Mouse (Mus musculus): Measurements from ENCODE around the gene Arpc1b. TPM values are rescaled to one million over a fixed set of nuclear protein-coding genes. Genes with fewer than 3 reads are reported as not detected.
A peak's percentile ranks its signal among the peaks of the same experiment; 100 is the strongest.
"Not testable (repeated sequence)": the region's sequence is repeated elsewhere in the genome, so short reads cannot be mapped to it uniquely, and the experiment has no call there.

The Arpc1b gene
- polyA plus RNA-seq, 1 experiment from 2014 or later = 132 TPM

DNA sequence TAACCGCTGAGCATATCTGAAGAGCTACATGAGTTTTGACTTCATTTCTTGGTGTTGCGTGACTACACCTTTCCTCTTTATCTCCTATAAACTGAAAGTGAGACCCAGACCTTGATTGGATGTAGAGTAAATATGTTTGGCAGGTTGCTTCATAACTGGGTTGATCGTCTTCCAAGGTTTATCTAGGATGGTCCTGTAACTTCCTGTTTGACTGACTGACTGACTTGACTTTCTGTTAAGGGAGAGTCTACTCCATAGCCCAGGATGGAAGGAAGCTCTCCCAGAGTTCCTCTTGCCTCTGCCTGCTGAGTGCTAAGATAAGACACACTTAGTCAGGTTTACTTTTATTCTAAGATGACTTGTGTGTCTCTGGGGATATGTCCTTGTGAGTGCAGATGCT lies 24.1 kb upstream of the Arpc1b start:
- H3K4me3 ChIP-seq = no peak overlapping the region
- no peaks in the 10 kb centered on the region for H3K27me3 ChIP-seq
- H3K4me2 ChIP-seq (replicated peaks) = no peak overlapping the region
- 92% methylated on average over 3 of the region's 3 CpGs for WGBS
- H3K9me3 ChIP-seq = no peaks in the 10 kb centered on the region
- no peak for ATAC-seq (ENCODE audit: insufficient number of reproducible peaks, insufficient read depth, low FRiP score, low TSS enrichment)
- H3K9ac ChIP-seq = no peak overlapping the region
- H3K4me1 ChIP-seq = peaks cover 3% of the 10 kb centered on the region
- H3K36me3 ChIP-seq = peaks cover 31% of the 10 kb centered on the region
- no peak overlapping the region for H3K27ac ChIP-seq

DNA sequence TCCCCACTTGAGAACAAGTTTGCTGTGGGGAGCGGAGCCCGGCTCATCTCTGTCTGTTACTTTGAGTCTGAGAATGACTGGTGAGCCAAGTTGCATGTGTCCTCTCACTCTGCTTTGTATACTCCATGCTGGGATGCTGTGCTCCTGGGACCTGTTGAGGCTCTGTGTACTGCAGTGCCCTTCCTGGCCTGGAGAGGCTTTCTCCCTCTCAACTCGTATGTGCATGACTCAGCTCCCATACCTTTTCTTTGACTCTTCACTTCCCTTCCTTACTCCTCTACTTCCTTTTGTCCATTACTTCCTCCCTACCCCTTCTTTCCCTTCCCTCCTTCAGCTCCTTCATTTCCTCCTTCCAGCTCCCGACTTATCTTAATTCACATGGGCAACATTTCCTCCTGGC lies 17.8 kb upstream of the Arpc1b start:
- H3K27ac ChIP-seq = no peak overlapping the region
- ATAC-seq (ENCODE audit: insufficient number of reproducible peaks, insufficient read depth, low FRiP score, low TSS enrichment) = no peak
- no peaks in the 10 kb centered on the region for H3K27me3 ChIP-seq
- no peak overlapping the region for H3K4me2 ChIP-seq (replicated peaks)
- H3K9me3 ChIP-seq = no peaks in the 10 kb centered on the region
- H3K36me3 ChIP-seq = peaks cover 89% of the 10 kb centered on the region
- H3K4me1 ChIP-seq = no peaks in the 10 kb centered on the region
- H3K9ac ChIP-seq = no peak overlapping the region
- 90% methylated on average over 4 of the region's 4 CpGs for WGBS
- no peak overlapping the region for H3K4me3 ChIP-seq

DNA sequence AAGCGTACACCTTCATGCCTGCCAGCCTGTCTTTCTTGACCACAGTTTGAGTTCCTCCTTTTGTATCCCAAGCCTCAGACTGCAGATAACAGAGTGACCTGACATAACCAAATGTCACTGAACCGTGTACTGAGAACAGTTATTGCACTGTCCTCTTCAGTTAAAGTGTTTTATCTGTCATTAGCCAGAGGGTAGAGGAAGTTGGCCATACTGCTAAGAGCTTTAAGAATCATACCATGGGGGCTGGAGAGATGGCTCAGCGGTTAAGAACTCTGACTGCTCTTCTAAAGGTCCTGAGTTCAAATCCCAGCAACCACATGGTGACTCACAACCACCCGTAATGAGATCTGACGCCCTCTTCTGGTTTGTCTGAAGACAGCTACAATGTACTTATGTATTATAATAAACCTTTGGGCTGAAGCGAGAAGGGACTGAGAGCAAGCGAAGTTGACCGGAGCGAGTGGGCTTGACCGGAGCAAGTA lies 15.6 kb upstream of the Arpc1b start:
- Histone ChIP-seq H3K27me3 (no peaks in the 10 kb centered on the region), H3K9me3 (no peaks in the 10 kb centered on the region), H3K4me1 (no peaks in the 10 kb centered on the region), H3K4me3 (no peak overlapping the region), H3K36me3 (peaks cover 90% of the 10 kb centered on the region), H3K27ac (no peak overlapping the region), H3K4me2 (replicated peaks) (no peak overlapping the region), H3K9ac (no peak overlapping the region)
- WGBS = 93% methylated on average over 10 of the region's 10 CpGs
- ATAC-seq (ENCODE audit: insufficient number of reproducible peaks, insufficient read depth, low FRiP score, low TSS enrichment) = no peak

DNA sequence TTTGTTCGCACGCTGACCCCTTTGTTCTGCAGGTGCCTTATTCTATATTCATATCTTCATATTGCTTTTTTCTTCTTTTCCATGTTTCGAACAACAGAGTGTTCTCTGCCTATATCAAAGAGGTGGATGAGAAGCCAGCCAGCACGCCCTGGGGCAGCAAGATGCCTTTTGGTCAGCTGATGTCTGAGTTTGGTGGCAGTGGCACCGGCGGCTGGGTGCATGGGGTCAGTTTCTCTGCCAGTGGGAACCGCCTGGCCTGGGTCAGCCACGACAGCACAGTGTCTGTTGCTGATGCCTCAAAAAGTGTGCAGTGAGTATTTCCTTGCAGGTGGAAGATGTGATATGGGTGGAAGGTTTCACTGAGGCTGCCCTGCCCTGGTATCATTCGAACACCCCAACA lies 13.1 kb upstream of the Arpc1b start:
- Histone ChIP-seq H3K9ac (no peak overlapping the region), H3K36me3 (peaks cover 97% of the 10 kb centered on the region), H3K4me3 (no peak overlapping the region), H3K27ac (no peak overlapping the region), H3K4me1 (no peaks in the 10 kb centered on the region), H3K4me2 (replicated peaks) (no peak overlapping the region), H3K27me3 (no peaks in the 10 kb centered on the region), H3K9me3 (no peaks in the 10 kb centered on the region)
- no peak for ATAC-seq (ENCODE audit: insufficient number of reproducible peaks, insufficient read depth, low FRiP score, low TSS enrichment)
- 94% methylated on average over 9 of the region's 9 CpGs for WGBS

DNA sequence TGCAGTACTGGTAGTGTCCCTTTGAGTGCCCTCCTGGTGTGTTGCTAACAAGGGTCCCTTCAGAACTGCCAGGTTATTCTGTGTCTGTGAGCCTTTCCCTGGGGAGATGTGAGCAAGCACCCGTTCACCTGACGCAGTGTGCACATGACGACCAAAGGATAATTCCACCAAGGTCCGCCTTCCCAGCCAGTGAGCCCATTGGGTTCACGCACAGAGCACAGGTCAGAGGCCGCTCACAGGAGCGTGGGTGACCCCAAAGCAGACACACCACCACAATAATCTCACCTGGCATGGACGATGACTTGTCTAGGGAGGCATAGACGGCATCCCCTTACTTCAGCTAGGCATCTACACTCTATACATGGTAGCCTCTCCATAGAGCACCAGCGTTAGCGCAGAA lies 12.6 kb upstream of the Arpc1b start:
- not testable (repeated sequence) for ATAC-seq (ENCODE audit: insufficient number of reproducible peaks, insufficient read depth, low FRiP score, low TSS enrichment); H3K4me3 ChIP-seq; H3K27ac ChIP-seq; H3K27me3 ChIP-seq; H3K9me3 ChIP-seq; H3K9ac ChIP-seq; H3K4me1 ChIP-seq; H3K4me2 ChIP-seq (replicated peaks)
- over 99% methylated on average over 11 of the region's 11 CpGs for WGBS
- H3K36me3 ChIP-seq = peaks cover 97% of the 10 kb centered on the region

DNA sequence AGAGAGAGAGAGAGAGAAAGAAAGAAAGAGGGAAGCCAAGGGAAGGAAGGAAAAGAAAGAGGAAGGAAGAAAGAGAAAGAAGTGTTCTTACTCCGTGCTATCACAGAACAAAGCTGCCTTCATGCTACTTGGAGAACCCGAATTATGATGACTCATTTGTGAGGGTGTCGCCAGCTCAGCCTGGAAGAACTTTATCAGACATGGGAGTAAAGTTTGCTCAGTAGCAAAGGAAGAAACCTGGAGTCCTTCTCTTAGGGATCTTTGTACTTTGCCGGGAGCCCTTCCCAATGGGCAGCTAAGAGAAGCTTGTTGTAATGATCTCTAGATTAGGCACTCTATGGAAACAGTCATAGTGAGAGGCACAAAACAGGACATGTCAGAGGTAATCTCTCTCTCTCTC lies 11.3 kb upstream of the Arpc1b start:
- Histone ChIP-seq H3K27ac (no peak overlapping the region), H3K9ac (no peak overlapping the region), H3K36me3 (peaks cover 97% of the 10 kb centered on the region), H3K9me3 (no peaks in the 10 kb centered on the region), H3K4me1 (no peaks in the 10 kb centered on the region), H3K4me3 (no peak overlapping the region), H3K4me2 (replicated peaks) (no peak overlapping the region), H3K27me3 (no peaks in the 10 kb centered on the region)
- WGBS = 90% methylated on average over 4 of the region's 4 CpGs
- no peak for ATAC-seq (ENCODE audit: insufficient number of reproducible peaks, insufficient read depth, low FRiP score, low TSS enrichment)

DNA sequence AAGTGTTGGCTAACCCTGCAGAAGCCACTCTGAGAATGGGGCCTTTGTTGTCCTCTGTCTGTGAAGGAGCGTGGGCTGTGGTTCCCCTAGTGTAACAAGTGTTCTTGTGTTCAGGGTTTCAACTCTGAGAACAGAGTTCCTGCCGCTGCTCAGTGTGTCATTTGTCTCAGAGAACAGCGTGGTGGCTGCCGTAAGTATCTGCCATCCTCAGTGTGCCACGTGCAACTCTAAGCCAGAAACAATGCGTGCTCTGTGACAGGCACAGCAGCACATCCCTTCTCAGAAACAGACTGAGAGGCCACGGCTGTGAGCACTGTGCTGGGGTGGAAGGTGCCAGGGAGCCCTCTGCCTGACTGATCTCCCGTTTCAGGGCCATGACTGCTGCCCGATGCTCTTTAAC lies 9.7 kb upstream of the Arpc1b start:
- no peaks in the 10 kb centered on the region for H3K4me1 ChIP-seq
- H3K9ac ChIP-seq = no peak overlapping the region
- H3K27ac ChIP-seq = no peak overlapping the region
- no peak overlapping the region for H3K4me2 ChIP-seq (replicated peaks)
- H3K9me3 ChIP-seq = no peaks in the 10 kb centered on the region
- peaks cover 96% of the 10 kb centered on the region for H3K36me3 ChIP-seq
- WGBS = 46% methylated on average over 9 of the region's 9 CpGs
- no peak overlapping the region for H3K4me3 ChIP-seq
- no peak for ATAC-seq (ENCODE audit: insufficient number of reproducible peaks, insufficient read depth, low FRiP score, low TSS enrichment)
- H3K27me3 ChIP-seq = no peaks in the 10 kb centered on the region

DNA sequence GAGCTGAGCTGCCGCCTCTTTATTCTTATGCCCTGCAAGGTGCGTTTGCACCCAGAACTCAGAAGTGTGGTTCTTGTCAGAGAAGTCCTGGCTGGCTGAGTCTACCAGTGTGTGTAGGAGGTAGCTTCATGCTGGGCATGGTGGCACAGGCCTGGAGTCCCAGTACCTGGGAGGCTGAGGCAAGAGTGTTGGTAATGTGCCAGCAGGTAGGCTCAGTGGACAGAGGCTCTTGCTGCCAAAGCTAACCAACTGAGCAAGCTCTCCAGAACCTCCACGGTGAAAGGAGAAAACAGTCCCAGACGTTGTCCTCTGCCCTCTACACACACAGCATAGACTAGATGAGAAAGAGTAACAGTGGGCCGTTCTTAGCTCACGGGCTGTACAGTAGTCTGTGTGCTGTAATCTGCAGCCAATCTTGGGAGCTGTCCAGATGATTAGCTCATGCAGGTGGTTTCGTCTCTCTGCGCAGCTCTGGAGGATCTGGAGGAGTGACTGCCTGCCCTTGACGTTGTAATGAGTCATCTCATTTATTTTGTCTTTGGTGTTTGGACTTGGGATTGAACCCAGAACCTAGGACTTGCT lies 8.2 kb upstream of the Arpc1b start:
- Histone ChIP-seq H3K4me2 (replicated peaks) (no peak overlapping the region), H3K4me1 (no peaks in the 10 kb centered on the region), H3K27ac (no peak overlapping the region), H3K27me3 (no peaks in the 10 kb centered on the region), H3K4me3 (no peak overlapping the region), H3K9me3 (no peaks in the 10 kb centered on the region), H3K9ac (no peak overlapping the region), H3K36me3 (peaks cover 96% of the 10 kb centered on the region)
- no peak for ATAC-seq (ENCODE audit: insufficient number of reproducible peaks, insufficient read depth, low FRiP score, low TSS enrichment)
- 93% methylated on average over 9 of the region's 9 CpGs for WGBS

DNA sequence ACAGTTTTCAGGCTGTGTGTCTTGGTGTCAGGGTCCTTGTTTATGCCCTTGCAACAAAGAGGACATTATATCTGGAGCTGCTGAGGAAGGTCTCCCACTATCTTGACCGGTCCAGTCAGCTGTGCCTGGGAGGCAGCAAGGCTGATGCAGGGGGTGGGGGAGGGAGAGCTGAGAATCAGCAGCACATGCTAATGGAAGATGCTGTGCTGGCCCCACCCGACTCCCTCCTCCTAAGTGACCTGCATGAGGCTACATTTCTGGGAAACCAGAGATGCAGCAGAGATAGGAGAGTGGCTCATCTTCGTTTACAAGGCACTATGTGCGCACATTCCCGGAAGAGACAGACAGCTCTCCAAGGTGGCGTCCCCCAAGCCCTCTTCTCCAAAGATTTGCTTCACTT lies 3.6 kb upstream of the Arpc1b start:
- peaks cover 55% of the 10 kb centered on the region for H3K36me3 ChIP-seq
- no peak overlapping the region for H3K27ac ChIP-seq
- no peaks in the 10 kb centered on the region for H3K9me3 ChIP-seq
- H3K4me2 ChIP-seq (replicated peaks) = no peak overlapping the region
- peaks cover 6% of the 10 kb centered on the region; the same call in 1 of the 2 replicates for H3K27me3 ChIP-seq
- no peak overlapping the region for H3K9ac ChIP-seq
- 81% methylated on average over 6 of the region's 6 CpGs for whole genome bisulfite sequencing
- 0 out of 2 replicates have a peak, but pooled peaks cover 11% of the 10 kb centered on the region for H3K4me1 ChIP-seq
- H3K4me3 ChIP-seq = no peak overlapping the region
- ATAC-seq (ENCODE audit: insufficient number of reproducible peaks, insufficient read depth, low FRiP score, low TSS enrichment) = no peak

DNA sequence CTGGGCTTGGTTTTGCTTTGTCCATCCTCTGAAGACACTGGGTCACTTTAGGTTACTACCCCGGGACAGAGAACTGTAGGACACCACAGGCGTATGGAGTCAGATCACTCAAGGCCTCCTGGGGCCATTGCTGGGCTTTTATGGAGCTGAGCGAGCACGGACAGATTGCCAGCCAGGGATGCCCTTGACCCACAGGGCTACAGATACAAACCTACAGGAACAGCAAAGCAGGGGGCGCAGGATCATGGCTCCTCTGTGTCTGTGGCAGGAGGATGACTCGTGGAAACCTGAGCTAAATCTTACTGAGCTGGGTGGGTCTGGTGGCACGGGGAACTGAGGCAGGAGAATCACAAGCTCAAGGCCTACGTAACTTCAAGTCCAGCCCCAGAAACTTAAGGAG lies 1.4 kb upstream of the Arpc1b start:
- peaks cover 6% of the 10 kb centered on the region; the same call in 1 of the 2 replicates for H3K27me3 ChIP-seq
- WGBS = 77% methylated on average over 8 of the region's 8 CpGs
- no peaks in the 10 kb centered on the region for H3K9me3 ChIP-seq
- H3K4me2 ChIP-seq (replicated peaks) = no peak overlapping the region
- no peak overlapping the region for H3K4me3 ChIP-seq
- H3K9ac ChIP-seq = no peak overlapping the region
- peaks cover 34% of the 10 kb centered on the region for H3K36me3 ChIP-seq
- H3K27ac ChIP-seq = no peak overlapping the region
- 0 out of 2 replicates have a peak, but pooled peaks cover 11% of the 10 kb centered on the region for H3K4me1 ChIP-seq
- ATAC-seq (ENCODE audit: insufficient number of reproducible peaks, insufficient read depth, low FRiP score, low TSS enrichment) = no peak

DNA sequence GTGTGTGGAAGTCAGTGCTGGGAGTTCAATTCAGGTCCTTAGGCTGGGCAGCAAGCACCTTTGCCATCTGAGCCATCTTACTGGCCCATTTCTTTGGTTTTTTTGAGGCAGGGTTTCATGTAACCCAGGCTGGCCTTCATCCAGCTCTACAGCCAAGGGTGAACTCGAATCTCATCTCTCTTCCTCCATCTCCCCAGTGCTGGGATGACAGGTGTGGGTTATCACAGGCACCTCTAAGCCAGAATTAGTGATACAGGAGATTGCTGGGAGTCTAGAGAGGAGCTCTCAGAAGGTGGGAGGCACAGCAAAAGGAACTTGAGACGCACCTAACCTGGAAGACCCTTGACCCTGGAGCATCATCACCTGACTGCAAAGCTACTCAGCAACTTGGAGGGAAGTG lies 599 bp upstream of the Arpc1b start:
- Histone ChIP-seq H3K9ac (no peak overlapping the region), H3K4me3 (peak overlapping the region; percentile 55), H3K36me3 (peaks cover 25% of the 10 kb centered on the region), H3K4me1 (0 out of 2 replicates have a peak, but pooled peaks cover 11% of the 10 kb centered on the region), H3K27ac (no peak overlapping the region), H3K27me3 (peaks cover 6% of the 10 kb centered on the region; the same call in 1 of the 2 replicates), H3K4me2 (replicated peaks) (peak overlapping the region; percentile 81), H3K9me3 (no peaks in the 10 kb centered on the region)
- no peak for ATAC-seq (ENCODE audit: insufficient number of reproducible peaks, insufficient read depth, low FRiP score, low TSS enrichment)
- WGBS = 44% methylated on average over 2 of the region's 2 CpGs

DNA sequence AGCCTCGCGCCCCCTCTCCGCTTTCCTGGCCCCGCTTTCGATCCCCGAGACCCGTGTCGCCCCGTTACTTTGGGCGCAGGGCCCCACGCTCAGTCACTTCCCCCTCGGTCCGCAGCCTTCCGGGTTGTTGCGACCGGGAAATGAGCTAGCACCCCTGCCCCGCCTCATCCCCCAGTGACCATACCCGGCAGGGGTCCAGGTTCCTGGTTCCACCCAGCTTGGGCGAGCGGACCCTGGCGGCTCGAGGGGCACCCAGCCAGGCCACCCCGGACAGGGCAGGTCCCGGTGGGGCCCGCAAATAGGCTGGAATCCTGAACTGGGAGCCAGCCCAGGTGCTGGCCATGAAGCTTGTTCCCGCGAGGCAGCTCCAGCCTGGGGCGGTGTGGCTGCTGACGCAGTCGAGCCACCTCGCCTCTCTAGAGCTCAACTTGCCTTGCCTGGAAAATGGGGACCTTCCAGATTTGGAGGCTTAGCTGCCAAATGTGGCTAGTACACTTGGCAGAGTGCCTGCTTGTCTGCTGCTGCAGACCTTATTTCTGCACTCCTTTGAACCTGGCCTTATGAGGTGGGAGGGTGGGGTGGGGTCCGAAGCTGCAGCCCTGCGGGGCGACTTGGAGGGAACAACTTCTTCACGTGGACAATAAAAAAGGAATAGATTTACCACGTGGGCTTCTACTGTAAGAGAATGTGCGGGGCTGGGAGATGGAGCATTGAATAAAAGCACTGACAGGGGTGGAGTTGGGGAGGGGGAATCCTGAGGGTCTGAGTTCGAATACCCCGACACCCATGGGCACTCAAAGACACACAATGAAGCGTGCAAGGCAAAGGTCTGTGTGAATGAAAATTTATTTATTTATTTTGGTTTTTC lies 825 bp downstream of the Arpc1b start:
- no peaks in the 10 kb centered on the region for H3K9me3 ChIP-seq
- 22% methylated on average over 33 of the region's 40 CpGs for WGBS
- peak overlapping the region; percentile 62 for H3K9ac ChIP-seq
- peak overlapping the region; percentile 55 for H3K4me3 ChIP-seq
- H3K36me3 ChIP-seq = peaks cover 13% of the 10 kb centered on the region
- H3K4me1 ChIP-seq = 0 out of 2 replicates have a peak, but pooled peaks cover 11% of the 10 kb centered on the region
- no peak for ATAC-seq (ENCODE audit: insufficient number of reproducible peaks, insufficient read depth, low FRiP score, low TSS enrichment)
- H3K27me3 ChIP-seq = peaks cover 6% of the 10 kb centered on the region; the same call in 1 of the 2 replicates
- peak overlapping the region; percentile 81 for H3K4me2 ChIP-seq (replicated peaks)
- H3K27ac ChIP-seq = no peak overlapping the region

Measured in embryonic facial prominence, embryonic 12.5 days (tissue).